Mouse (Mus musculus): ENCODE measurements around the gene Ttyh2. TPM values are rescaled to one million over a fixed set of nuclear protein-coding genes. Genes with fewer than 3 reads are reported as not detected.

The Ttyh2 gene
- polyA plus RNA-seq, 1 experiment, result 40.8 TPM

- DNase-seq (ENCODE audit: low read depth), result no peak
Measured at GRCm38 (mm10) chr11:114682321-114682900, 7.2 kb downstream of the Ttyh2 start.

- DNase-seq (ENCODE audit: low read depth), result no peak
Measured at GRCm38 (mm10) chr11:114683029-114683721, 7.9 kb downstream of the Ttyh2 start.

DNA sequence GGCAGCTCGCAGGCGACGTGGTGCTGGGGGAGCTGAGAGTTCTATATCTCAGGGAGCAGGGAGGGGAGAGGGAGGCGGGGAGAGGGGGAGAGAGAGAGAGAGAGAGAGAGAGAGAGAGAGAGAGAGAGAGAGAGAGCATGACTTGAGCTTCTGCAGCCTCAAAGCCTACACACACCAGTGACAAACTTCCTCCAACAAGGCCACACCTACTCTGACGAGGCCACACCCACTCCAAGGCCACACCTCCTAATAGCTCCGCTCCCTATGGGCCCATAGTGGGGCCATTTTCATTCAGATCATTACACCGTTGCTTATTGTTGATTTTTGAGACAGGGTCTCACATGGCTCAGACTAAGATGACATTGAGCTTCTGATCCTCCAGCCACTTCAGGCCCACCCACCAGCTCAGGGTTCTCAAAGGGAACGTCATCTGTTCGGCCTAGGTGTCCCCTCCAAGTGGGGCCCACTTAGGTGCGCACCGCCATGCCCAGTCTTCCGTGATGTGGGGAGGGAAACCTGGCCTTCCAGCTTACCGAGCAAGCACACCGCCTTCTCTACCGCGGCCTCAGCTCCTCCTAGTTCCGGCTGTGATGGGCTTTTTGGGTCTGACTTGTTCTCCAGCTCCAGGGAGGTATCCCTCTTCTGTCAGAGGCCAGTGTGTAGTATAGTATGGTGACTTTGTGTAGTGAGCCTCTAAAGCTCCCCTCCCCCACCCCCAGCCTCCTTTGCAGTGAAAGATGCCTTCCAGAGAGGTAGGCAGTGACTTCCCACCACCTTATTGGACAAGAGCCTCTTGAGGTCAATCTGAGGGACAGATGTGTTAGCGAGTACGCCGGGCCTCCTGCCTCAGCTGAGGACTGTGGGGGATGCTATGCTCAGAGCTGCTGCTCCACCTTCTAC, 8.7 kb downstream of the Ttyh2 start:
- DNase-seq (ENCODE audit: low read depth), result no peak

GRCm38 (mm10) chr11:114684627-114685373, 9.6 kb downstream of the Ttyh2 start:
- no peak for DNase-seq (ENCODE audit: low read depth)

DNA sequence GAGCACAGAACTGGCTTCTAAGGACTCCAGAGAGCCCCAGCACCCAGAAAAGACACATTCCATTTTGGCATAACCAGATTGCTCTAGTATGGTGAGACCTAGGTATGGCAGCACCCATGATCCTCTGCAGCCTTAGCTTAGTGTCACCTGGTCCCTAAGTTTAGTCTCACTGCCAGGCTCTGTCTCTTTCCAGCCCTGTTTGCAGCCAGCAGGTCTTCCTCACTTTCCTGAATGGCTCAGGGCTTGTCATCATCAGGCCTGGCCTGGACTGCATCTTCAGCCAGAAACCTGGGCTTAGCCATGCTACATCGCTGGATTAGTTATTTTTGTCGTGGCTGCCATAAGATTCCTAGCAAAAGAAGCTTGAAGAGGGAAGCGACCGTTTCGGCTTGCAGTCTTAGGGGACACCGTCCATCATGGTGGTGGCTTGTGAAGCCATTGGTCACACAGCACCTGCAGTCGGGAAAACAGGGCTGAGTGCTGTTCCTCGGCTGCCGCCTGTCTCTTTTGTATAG, 10.4 kb downstream of the Ttyh2 start:
- no peak for DNase-seq (ENCODE audit: low read depth)

- no peak for DNase-seq (ENCODE audit: low read depth)
Measured at GRCm38 (mm10) chr11:114686221-114686959, 11.2 kb downstream of the Ttyh2 start.

DNA sequence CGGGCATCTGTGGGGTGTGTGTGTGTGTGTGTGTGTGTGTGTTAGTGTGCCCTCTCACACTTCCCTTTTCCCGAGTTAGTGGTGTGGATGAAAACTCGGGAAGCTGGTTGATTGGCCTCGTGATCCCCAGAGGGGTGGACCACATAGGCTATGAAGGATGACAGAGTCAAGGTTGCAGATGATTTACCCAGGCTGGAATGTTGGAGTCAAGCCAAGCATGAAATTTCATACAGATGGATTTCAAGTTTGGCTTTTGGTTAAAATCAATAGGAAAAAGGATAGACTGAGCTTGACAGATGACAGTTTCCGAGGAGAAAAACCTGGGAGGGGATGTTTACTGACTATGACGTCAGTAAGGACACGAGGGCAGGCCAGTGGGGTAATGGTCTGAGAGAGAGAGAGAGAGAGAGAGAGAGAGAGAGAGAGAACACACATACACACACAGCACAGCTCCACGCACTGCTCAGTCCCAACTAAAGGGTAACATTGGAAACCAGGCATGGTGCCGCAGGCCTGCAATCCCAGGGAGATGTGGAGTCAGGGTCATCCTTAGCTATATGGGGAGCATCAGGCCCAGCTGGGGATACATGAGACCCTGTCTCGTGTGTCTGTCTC, 12.4 kb downstream of the Ttyh2 start:
- no peak for DNase-seq (ENCODE audit: low read depth)

GRCm38 (mm10) chr11:114688729-114689128, 13.5 kb downstream of the Ttyh2 start:
- no peak for DNase-seq (ENCODE audit: low read depth)

DNA sequence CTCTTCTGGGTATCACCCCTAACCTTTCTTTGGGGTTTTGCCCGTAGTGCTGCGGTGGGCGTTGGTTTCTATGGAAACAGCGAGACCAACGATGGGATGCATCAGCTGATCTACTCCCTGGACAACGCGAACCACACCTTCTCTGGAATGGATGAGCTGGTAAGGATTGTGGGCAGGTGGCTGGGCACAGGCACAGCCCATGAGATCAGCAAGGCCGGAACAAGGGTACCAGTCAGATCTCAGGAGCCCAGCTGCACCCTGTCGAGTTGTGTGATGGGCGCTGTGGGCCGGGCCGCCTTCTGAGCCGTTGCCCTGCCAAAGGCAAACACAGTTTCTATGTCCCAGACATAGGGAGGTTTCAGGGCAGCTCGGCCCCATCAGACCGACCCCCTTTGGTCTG, 15.0 kb downstream of the Ttyh2 start:
- no peak for DNase-seq (ENCODE audit: low read depth)

DNA sequence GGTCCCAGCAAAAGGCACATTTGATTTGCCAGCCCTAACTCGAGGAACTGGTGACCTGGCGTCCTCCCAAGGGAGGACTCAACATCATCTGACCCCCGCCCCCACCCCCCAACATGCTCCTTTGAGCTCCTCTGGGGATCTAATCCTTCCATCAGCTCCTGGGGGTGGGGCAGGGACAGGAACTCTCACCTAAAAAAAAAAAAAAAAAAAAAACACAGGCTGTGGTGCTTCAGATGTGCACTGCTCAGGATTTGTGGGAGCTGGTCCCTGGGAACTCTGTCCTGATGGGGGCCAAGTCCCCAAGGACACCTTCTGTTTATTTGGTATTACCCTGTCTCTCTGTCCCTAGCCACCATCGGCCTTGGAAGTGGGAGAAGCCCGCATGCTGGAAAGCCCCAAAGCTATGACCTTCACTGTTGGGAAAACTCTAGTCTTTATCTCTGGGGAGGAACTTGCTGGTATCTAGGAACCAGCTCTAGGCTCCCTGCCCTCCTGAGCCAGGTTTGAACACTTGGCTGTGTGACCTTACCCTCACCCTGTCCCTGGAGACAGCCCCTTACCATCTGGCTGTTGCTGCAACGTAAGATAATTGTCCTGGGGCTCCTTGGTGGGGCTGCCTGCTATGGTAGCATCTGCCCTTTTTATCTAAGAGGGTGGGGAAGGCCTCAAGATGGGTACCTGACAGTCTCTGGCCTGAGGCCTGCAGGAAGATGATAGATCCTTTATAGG, 16.4 kb downstream of the Ttyh2 start:
- no peak for DNase-seq (ENCODE audit: low read depth)

DNA sequence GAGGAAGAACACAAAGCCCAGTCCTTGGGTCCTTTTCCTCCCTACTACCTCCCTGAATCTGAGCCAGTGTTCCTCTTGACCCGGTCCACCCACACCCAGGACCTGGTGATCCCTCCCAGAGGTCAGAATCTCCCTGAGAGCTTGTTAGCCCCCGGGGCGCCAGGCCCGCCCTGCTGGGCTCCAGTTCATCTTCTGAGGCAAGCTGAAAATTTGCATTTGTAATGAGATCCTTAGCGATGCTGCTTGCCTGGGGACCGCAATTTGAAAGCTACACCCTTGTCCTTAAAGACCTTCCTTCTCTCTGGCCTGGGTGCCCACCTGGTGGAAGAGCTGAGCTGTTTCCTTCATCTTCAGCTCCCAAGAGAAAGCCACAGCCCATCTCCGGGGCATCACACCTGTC, 17.4 kb downstream of the Ttyh2 start:
- DNase-seq (ENCODE audit: low read depth), result no peak

- DNase-seq (ENCODE audit: low read depth), result no peak
Measured at GRCm38 (mm10) chr11:114693456-114693855, 18.2 kb downstream of the Ttyh2 start.

DNA sequence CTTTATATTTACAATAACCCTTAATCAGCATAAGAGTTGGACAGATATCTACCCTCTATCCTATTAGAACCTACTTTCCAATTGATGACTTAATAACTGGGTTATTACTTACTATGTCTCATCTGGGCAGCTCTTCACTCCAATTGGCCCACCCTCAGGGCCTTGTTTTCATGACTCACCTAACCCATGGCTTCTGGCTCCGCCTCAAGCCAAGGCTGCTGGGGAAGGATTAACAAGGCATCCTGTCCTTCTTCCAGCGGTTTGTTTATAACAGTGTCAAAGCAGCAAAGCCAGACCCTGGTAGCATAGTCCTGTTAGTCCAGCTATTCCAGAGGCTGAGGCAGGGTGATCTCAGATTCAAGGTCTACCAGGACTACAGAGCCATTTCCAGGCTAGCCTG, 19.2 kb downstream of the Ttyh2 start:
- no peak for DNase-seq (ENCODE audit: low read depth)

- no peak for DNase-seq (ENCODE audit: low read depth)
Measured at GRCm38 (mm10) chr11:114698496-114698895, 23.3 kb downstream of the Ttyh2 start.

GRCm38 (mm10) chr11:114699511-114699910, 24.3 kb downstream of the Ttyh2 start:
- no peak for DNase-seq (ENCODE audit: low read depth)

DNA sequence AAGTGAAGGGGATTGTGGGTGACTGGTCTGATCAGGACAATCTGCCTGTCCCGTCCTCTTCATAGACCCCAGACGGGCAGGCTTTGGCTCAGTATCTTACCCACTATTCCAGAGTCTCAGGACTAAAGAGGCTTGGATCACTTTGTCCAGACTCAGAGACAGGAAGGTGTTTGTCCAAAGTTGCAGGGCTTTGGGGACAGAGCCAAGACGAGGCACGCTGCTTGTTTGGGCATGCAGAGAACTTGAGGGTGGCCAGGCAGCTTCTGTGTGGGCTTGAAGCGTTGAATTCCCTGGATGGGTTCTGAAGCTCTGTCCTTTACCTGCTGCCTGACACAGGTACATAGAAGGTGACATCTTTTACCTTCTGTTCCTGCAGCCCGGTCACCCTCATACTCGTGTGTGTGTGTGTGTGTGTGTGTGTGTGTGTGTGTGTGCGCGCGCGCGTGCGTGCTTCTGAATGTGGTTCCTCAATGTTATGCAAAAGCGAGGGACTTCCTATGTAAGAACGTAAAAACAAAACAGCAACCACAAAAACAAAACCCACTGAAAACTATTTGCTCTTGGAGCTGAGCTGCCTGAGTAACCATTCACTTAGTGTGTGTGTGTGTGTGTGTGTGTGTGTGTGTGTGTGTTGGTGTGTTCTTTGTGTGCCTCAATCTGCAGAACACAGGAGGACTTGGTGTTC, 27.2 kb downstream of the Ttyh2 start:
- peak; percentile 57 for DNase-seq (ENCODE audit: low read depth)

GRCm38 (mm10) chr11:114702996-114703361, 27.7 kb downstream of the Ttyh2 start:
- no peak for DNase-seq (ENCODE audit: low read depth)

DNA sequence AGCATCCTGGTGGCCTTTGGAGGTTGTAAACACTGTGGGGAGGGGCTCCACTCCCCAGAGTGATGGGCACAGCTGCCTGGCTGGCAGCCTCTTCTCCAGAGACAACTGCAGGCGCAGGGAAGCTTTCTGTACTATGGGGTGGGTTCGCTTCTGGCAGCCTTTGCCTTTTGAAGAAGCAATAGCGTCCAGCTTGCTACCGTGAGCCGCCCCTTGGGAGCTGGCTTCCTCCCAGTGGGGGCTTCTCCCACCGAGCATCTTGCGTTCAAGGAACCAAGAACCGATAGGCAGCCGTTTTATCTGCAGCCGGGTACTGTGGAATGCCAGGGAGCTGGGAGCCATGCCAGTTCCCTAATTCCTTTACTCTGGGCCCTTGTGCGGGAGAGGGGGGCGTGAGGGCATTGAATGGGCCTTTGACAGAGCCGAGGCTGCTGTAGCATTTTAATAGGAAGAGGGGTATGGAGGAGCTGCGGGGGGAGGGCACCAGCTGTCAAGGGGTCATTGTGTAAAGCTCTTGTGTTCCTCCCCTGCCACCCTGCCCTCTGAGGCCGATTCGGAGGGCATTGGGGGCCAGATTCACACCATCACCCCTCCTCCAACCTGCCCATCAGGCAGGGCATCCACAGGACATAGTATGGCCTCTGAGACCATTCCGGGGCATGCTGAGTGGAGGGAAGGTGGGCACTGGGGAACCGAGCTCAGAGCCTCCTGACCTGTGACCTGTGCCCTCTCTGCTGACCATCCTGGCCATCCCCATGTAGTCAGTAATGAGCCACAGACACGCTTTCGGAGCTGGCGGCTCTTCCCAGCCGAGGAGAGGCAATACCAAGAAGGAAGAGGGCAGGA, 29.1 kb downstream of the Ttyh2 start:
- no peak for DNase-seq (ENCODE audit: low read depth)
